Mouse (Mus musculus) liver, postnatal 0 days (tissue): ENCODE results near the gene Slc39a5. TPM values are rescaled to one million over a fixed set of nuclear protein-coding genes. Genes with fewer than 3 reads are reported as not detected.

Experiments used
- ATAC-seq: fragments of 200-750 bp; cut with Nextera tagmentation; 2 replicates; pipeline ENCODE4 v1.8.0; 2017; ENCODE audit warnings: mild to moderate bottlenecking, moderate library complexity
- DNase-seq: peaks from one replicate; pipeline ENCODE4 v3.0.0-alpha.2; 2016
- H3K27ac ChIP-seq: fragments of 300-500 bp; sonication (generic); 2 replicates; pipeline ENCODE4 v1.5.1; 2014; ENCODE audit warnings: antibody characterized with exemption, moderate library complexity, mild to moderate bottlenecking, low read depth
- H3K27me3 ChIP-seq: fragments of 300-500 bp; sonication (generic); 2 replicates; pipeline ENCODE4 v1.6.1; 2014; ENCODE audit warnings: low read length, control low read depth, mixed read lengths; ENCODE audit not compliant: insufficient read depth
- H3K36me3 ChIP-seq: fragments of 300-500 bp; sonication (generic); replicated peaks from 2 replicates; pipeline ENCODE4 v1.6.1; 2014; ENCODE audit warnings: mild to moderate bottlenecking, control low read depth, low read length, moderate library complexity, mixed read lengths; ENCODE audit not compliant: insufficient read depth
- H3K4me1 ChIP-seq: fragments of 300-500 bp; sonication (generic); 2 replicates; pipeline ENCODE4 v1.6.1; 2014; ENCODE audit warnings: antibody characterized with exemption, mild to moderate bottlenecking, control low read depth; ENCODE audit not compliant: insufficient read depth
- H3K4me2 ChIP-seq: fragments of 300-500 bp; sonication (generic); 2 replicates; pipeline ENCODE4 v1.6.1; 2014; ENCODE audit warnings: low read depth, mild to moderate bottlenecking, low read length, moderate library complexity, mixed read lengths
- H3K4me3 ChIP-seq: fragments of 300-500 bp; sonication (generic); 2 replicates; pipeline ENCODE4 v1.5.1; 2014; ENCODE audit warnings: low read depth, low read length
- H3K9ac ChIP-seq: fragments of 300-500 bp; sonication (generic); replicated peaks from 2 replicates; pipeline ENCODE4 v1.6.1; 2014; ENCODE audit warnings: mild to moderate bottlenecking, moderate library complexity
- H3K9me3 ChIP-seq: fragments of 300-500 bp; sonication (generic); 2 replicates; pipeline ENCODE4 v1.6.1; 2016; ENCODE audit warnings: mild to moderate bottlenecking, control low read depth, low read length, mixed read lengths
- CTCF ChIP-seq: sonication (generic); IDR thresholded peaks from 2 replicates; pipeline ENCODE4 v1.5.1; 2016; ENCODE audit warnings: antibody characterized with exemption, low read depth
- EP300 ChIP-seq: IDR thresholded peaks from 2 replicates; pipeline ENCODE4 v1.6.1; 2016; ENCODE audit warnings: antibody characterized with exemption, low read depth, mild to moderate bottlenecking
- WGBS: fragments of 180-500 bp; shearing (Covaris S2); extraction: QIAGEN DNeasy Blood & Tissue Kit; methylation state at CpG from one replicate; pipeline ENCODE4 v1.1.7; 2014; ENCODE audit not compliant: insufficient replicate concordance; 5-methylcytosine and 5-hydroxymethylcytosine counted together
- polyA plus RNA-seq: library from polyadenylated mRNA; unstranded; fragments of >200 nt; fragmentation: Nextera tagmentation; extraction: Ambion mirVana; gene quantifications from 2 replicates; pipeline ENCODE4 v1.2.1, GENCODE M21; 2015

Gene Slc39a5
- polyA plus RNA-seq, 1 experiment from 2014 or later: 64.1 TPM

DNA sequence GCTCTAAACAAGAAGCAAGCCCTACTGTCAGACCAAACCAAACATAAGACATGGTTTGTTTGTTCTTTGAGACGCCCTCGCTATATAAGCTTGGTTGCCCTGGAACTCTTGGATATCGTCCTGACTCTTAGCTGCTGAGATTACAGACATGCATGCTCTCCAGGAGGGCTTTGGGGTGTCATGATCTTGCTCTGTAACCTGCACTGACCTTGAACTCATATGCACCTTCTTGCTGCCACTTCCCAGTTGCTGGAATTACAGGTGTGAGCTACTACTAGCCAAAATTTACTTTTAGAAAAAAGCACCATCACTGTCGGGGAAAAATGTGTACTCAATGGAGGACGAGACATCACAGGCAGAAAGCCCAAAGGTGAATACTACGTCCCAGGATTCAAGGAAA, 31.4 kb downstream of the Slc39a5 start:
- H3K9me3 ChIP-seq: no peaks in the 10 kb centered on the region
- H3K4me3 ChIP-seq: peak overlapping the region; percentile 81
- no peak for DNase-seq
- 76% methylated on average over 6 of the region's 6 CpGs for WGBS
- H3K27me3 ChIP-seq: no peaks in the 10 kb centered on the region
- no peak for TF ChIP-seq CTCF
- peak overlapping the region; percentile 82 for H3K9ac ChIP-seq
- H3K4me2 ChIP-seq: peak overlapping the region; percentile 97
- H3K27ac ChIP-seq: peak overlapping the region; percentile 98
- H3K36me3 ChIP-seq: no peaks in the 10 kb centered on the region
- peaks cover 19% of the 10 kb centered on the region for H3K4me1 ChIP-seq
- ATAC-seq: no peak

DNA sequence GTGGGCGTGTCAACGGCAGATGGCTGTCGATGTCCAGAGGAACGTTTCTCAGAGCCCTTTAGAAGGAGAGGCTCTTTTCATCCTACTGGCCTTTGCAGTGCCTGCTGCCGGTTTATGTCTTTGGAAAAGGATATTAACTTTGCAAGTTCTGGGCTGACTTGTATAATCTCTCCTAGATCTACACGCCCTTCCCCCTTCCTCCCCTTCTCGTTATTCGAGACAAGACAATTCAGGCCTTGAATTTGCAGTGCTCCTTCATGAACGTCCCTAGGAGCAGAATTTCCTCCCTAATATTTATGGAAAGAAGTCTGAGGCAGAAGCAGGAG, 31.8 kb downstream of the Slc39a5 start:
- peak overlapping the region; percentile 97 for H3K4me2 ChIP-seq
- no peaks in the 10 kb centered on the region for H3K27me3 ChIP-seq
- DNase-seq: no peak
- H3K36me3 ChIP-seq: no peaks in the 10 kb centered on the region
- WGBS: 6% methylated on average over 9 of the region's 9 CpGs
- peaks cover 19% of the 10 kb centered on the region for H3K4me1 ChIP-seq
- peak overlapping the region; percentile 82 for H3K9ac ChIP-seq
- TF ChIP-seq EP300 (no peak), CTCF (no peak)
- no peaks in the 10 kb centered on the region for H3K9me3 ChIP-seq
- peak overlapping the region; percentile 81 for H3K4me3 ChIP-seq
- no peak for ATAC-seq
- H3K27ac ChIP-seq: peak overlapping the region; percentile 98

DNA sequence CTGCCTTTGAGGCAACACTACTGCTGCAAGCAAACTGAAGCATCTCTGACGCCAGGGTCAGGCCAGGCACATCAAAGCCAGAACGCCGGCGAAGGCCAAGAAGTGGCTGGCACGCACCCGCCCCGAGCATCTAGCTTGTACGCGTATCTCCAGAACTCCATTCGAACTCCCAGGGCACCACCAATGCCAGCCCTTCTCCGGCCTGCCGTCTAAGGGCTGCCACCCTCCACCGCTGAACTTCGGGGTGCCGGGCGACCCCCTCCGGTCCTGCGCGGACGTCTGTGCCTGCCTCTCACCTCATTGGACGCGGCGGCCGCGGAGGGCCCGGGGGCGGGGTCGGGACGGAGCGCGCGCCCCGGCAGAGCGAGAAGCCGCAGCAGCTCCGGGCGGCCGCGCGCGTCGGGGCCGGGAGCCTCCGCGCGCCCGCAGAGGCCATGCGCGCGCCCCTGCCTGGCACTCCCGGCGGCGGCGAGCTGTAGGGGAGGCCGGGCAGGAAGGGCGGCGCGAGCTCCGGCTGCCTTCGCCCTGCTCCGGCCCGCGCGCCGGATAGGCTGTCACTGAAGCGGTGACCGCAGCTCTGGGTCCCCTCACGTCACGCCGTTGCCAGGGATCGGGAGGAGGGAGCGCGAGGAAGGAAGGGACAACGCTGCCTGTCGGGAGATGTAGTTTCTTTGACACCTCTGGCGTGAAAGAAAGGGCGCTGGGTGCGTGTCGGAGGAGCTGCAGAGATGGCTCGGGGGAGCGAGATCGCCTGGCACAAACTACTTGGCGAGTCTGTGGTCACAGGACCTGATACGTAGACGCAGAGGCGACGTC, 32.4 kb downstream of the Slc39a5 start, which contains the start of gene Coq10a:
TSS of gene Coq10a (minus strand) at position 596 of the 816 bp plus-strand sequence.
- under 1% methylated on average over 82 of the region's 87 CpGs for WGBS
- peak; percentile 90 for DNase-seq
- peak; percentile 90 for ATAC-seq

DNA sequence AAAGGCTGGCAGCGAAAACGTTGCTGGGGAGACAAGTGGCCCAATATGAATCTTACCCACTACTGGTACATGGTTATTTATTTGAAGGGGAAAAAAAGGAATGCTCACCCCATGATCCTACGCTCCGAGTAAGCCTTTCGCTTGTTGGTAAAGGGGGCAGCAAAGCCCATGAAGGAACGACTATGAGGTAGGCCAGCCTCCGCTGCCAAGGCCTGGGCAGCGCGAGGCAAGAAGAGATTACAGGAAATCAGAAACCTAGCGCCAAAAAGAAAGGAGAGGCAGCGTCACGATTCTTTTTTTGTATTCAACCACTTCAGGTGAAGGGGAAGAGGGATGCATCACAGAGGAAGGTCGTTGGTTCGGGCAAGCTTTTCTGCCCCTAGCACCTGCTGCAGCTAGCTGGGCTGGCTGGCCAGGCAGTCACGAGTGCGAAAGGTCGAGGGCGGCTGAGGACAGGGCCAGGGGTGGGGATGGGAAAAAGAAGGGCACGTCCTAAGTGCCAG, 33.1 kb downstream of the Slc39a5 start:
- no peak for TF ChIP-seq EP300
- ATAC-seq: peak; percentile 45; the same call in 1 of the 2 replicates
- no peak for DNase-seq
- peak overlapping the region; percentile 82 for H3K9ac ChIP-seq
- peaks cover 9% of the 10 kb centered on the region for H3K36me3 ChIP-seq
- peak overlapping the region; percentile 81 for H3K4me3 ChIP-seq
- peaks cover 19% of the 10 kb centered on the region for H3K4me1 ChIP-seq
- H3K9me3 ChIP-seq: no peaks in the 10 kb centered on the region
- H3K27me3 ChIP-seq: no peaks in the 10 kb centered on the region
- peak overlapping the region; percentile 98 for H3K27ac ChIP-seq
- 20% methylated on average over 19 of the region's 19 CpGs for WGBS
- H3K4me2 ChIP-seq: peak overlapping the region; percentile 97

More for the DNA sequence above, 32.4 kb downstream of the Slc39a5 start, which contains the start of gene Coq10a:
- Histone ChIP-seq H3K36me3 (peaks cover 2% of the 10 kb centered on the region), H3K27ac (peak within 1 kb of the TSS; percentile 98), H3K27me3 (no peaks in the 10 kb centered on the region), H3K9ac (peak within 1 kb of the TSS; percentile 82), H3K4me1 (peaks cover 19% of the 10 kb centered on the region), H3K9me3 (no peaks in the 10 kb centered on the region), H3K4me3 (peak within 1 kb of the TSS; percentile 81), H3K4me2 (peak within 1 kb of the TSS; percentile 97)
- TF ChIP-seq CTCF (no peak), EP300 (no peak)

DNA sequence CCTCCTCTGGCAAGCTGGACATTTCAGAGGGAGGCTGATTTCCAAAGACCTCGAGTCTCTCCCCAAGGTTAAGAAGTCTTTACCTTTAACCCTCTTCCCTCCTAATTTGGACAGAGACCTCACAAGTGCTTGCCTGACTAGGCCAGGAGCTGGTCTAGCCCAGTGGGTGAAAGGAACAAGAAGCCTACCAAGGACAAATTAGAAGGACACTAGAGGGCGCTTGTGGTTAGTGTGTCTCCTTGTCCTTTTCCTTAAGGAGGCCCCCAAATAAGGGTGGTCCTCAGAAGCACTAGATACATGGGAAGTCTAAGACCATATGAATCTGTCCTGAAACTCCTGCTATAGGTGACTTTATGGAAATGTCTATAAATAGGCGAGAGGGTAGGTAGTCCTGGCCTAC, 38.5 kb downstream of the Slc39a5 start:
- no peak for ATAC-seq
- H3K36me3 ChIP-seq: peaks cover 60% of the 10 kb centered on the region

DNA sequence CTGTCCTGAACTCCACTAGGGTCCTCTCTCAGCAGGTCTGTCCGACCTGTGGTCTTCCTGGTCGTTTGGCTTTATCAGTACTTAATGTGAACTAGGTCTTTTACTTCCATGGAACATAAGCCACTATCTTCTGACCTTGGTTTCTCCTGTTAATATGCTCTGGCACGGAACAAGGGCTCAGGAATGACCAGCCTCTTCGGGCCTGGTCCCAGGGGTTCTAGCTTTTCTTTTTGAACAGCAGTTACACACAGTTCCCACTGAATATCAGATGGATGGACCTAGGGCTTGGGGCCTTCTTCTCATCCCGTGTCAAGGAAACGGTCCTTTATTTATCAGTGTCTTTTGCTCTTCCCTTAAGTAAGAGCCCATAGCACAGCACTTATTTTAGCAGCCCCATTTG, 39.2 kb downstream of the Slc39a5 start:
- ATAC-seq: no peak
- Histone ChIP-seq H3K4me3 (no peak overlapping the region), H3K9ac (no peak overlapping the region), H3K9me3 (no peaks in the 10 kb centered on the region), H3K36me3 (peaks cover 65% of the 10 kb centered on the region), H3K27me3 (no peaks in the 10 kb centered on the region), H3K4me2 (no peak overlapping the region), H3K4me1 (peaks cover 4% of the 10 kb centered on the region; the same call in 1 of the 2 replicates), H3K27ac (no peak overlapping the region)
- WGBS: 90% methylated on average over 6 of the region's 6 CpGs
- no peak for DNase-seq
- TF ChIP-seq CTCF (no peak), EP300 (no peak)

More for the DNA sequence above, 38.5 kb downstream of the Slc39a5 start:
- H3K27me3 ChIP-seq: no peaks in the 10 kb centered on the region
- DNase-seq: no peak
- WGBS: 51% methylated on average over 3 of the region's 3 CpGs
- no peak overlapping the region for H3K9ac ChIP-seq
- H3K27ac ChIP-seq: no peak overlapping the region
- no peak overlapping the region for H3K4me2 ChIP-seq
- no peaks in the 10 kb centered on the region for H3K9me3 ChIP-seq
- H3K4me1 ChIP-seq: peaks cover 6% of the 10 kb centered on the region
- no peak for TF ChIP-seq EP300
- TF ChIP-seq CTCF: peak; percentile 65
- no peak overlapping the region for H3K4me3 ChIP-seq
